Mouse (Mus musculus): ENCODE measurements around the gene Rhobtb1.

- TF ChIP-seq CHD2 (IDR thresholded peaks at IDR 0.05; ENCODE audit: low read depth, low read length) (no peak), HCFC1 (IDR thresholded peaks at IDR 0.05; ENCODE audit: borderline replicate concordance, insufficient read depth, low read length) (no peak)
These were observed 24.7 kb upstream of the Rhobtb1 start for GRCm38 (mm10) chr10:69126546-69126945.

All from ES-E14 (cell line).